Mouse (Mus musculus) embryonic facial prominence, embryonic 12.5 days (tissue): ENCODE data around the gene Srl. TPM values are rescaled to one million over a fixed set of nuclear protein-coding genes. Genes with fewer than 3 reads are reported as not detected.
A peak's percentile ranks its signal among the peaks of the same experiment; 100 is the strongest.

Experiments used
- ATAC-seq: fragments of 200-750 bp; cut with Nextera tagmentation; 2 replicates; pipeline ENCODE4 v1.8.0; 2017; ENCODE audit not compliant: insufficient number of reproducible peaks, insufficient read depth, low FRiP score, low TSS enrichment
- H3K27ac ChIP-seq: fragments of 300-500 bp; sonication (generic); 2 replicates; pipeline ENCODE4 v1.5.1; 2016; ENCODE audit warnings: mild to moderate bottlenecking
- H3K27me3 ChIP-seq: fragments of 300-500 bp; sonication (generic); 2 replicates; pipeline ENCODE4 v1.6.1; 2016; ENCODE audit warnings: mild to moderate bottlenecking, moderate library complexity
- H3K36me3 ChIP-seq: fragments of 300-500 bp; sonication (generic); 2 replicates; pipeline ENCODE4 v1.6.1; 2016; ENCODE audit warnings: mild to moderate bottlenecking
- H3K4me1 ChIP-seq: fragments of 300-500 bp; sonication (generic); 2 replicates; pipeline ENCODE4 v1.6.1; 2016
- H3K4me2 ChIP-seq: fragments of 300-500 bp; sonication (generic); replicated peaks from 2 replicates; pipeline ENCODE4 v1.6.1; 2016; ENCODE audit warnings: mild to moderate bottlenecking, moderate library complexity
- H3K4me3 ChIP-seq: fragments of 300-500 bp; sonication (generic); 2 replicates; pipeline ENCODE4 v1.5.1; 2016; ENCODE audit warnings: mild to moderate bottlenecking
- H3K9ac ChIP-seq: fragments of 300-500 bp; sonication (generic); 2 replicates; pipeline ENCODE4 v1.6.1; 2016; ENCODE audit warnings: mild to moderate bottlenecking, moderate library complexity
- H3K9me3 ChIP-seq: fragments of 300-500 bp; sonication (generic); 2 replicates; pipeline ENCODE4 v1.6.1; 2016; ENCODE audit warnings: mild to moderate bottlenecking, moderate library complexity
- WGBS: fragments of 180-500 bp; shearing (Covaris S2); methylation state at CpG from one replicate; pipeline ENCODE4 v1.1.7; 2016; 5-methylcytosine and 5-hydroxymethylcytosine counted together
- polyA plus RNA-seq: library from polyadenylated mRNA; unstranded; fragments of >200 nt; fragmentation: Nextera tagmentation; extraction: Ambion mirVana; gene quantifications from 2 replicates; pipeline ENCODE4 v1.2.1, GENCODE M21; 2016

The Srl gene
- polyA plus RNA-seq, 1 experiment from 2014 or later, result 31.9 TPM

- WGBS, result 34% methylated on average over 4 of the region's 4 CpGs
Measured at GRCm38 (mm10) chr16:4570737-4571136, 29.1 kb upstream of the Srl start.

GRCm38 (mm10) chr16:4567912-4568311 lies 26.3 kb upstream of the Srl start:
- WGBS, result 15% methylated on average over 4 of the region's 4 CpGs
- H3K4me2 ChIP-seq, result no peak overlapping the region
- no peak overlapping the region for H3K9ac ChIP-seq
- no peaks in the 10 kb centered on the region for H3K27me3 ChIP-seq
- H3K27ac ChIP-seq, result no peak overlapping the region
- peaks cover 14% of the 10 kb centered on the region for H3K4me1 ChIP-seq
- H3K4me3 ChIP-seq, result no peak overlapping the region
- no peak for ATAC-seq
- H3K9me3 ChIP-seq, result no peaks in the 10 kb centered on the region
- H3K36me3 ChIP-seq, result no peaks in the 10 kb centered on the region

More at GRCm38 (mm10) chr16:4570737-4571136, 29.1 kb upstream of the Srl start:
- peaks cover 14% of the 10 kb centered on the region for H3K4me1 ChIP-seq
- H3K36me3 ChIP-seq, result no peaks in the 10 kb centered on the region
- ATAC-seq, result peak; percentile 64; the same call in 1 of the 2 replicates
- 0 out of 2 replicates have a peak overlapping the region, but pooled peaks have one; percentile 54 for H3K27ac ChIP-seq
- H3K4me3 ChIP-seq, result no peak overlapping the region
- no peak overlapping the region for H3K4me2 ChIP-seq
- H3K9me3 ChIP-seq, result no peaks in the 10 kb centered on the region
- H3K27me3 ChIP-seq, result no peaks in the 10 kb centered on the region
- no peak overlapping the region for H3K9ac ChIP-seq

GRCm38 (mm10) chr16:4560145-4560952 lies 18.7 kb upstream of the Srl start:
- WGBS, result 1% methylated on average over 40 of the region's 43 CpGs
- H3K4me1 ChIP-seq, result peaks cover 20% of the 10 kb centered on the region
- ATAC-seq, result peak; percentile 70

GRCm38 (mm10) chr16:4559715-4560144 lies 18.1 kb upstream of the Srl start, which contains the start of gene Tfap4:
TSS of gene Tfap4 (minus strand) at chr16:4559854.
- Histone ChIP-seq H3K4me2 (peak within 1 kb of the TSS; percentile 76), H3K27ac (peak within 1 kb of the TSS; percentile 95), H3K9me3 (no peaks in the 10 kb centered on the region), H3K27me3 (no peaks in the 10 kb centered on the region), H3K36me3 (no peaks in the 10 kb centered on the region), H3K4me3 (peak within 1 kb of the TSS; percentile 62), H3K9ac (peak within 1 kb of the TSS; percentile 77), H3K4me1 (peaks cover 20% of the 10 kb centered on the region)
- 1% methylated on average over 16 of the region's 17 CpGs for WGBS
- peak; percentile 17; the same call in 1 of the 2 replicates for ATAC-seq

More at GRCm38 (mm10) chr16:4560145-4560952, 18.7 kb upstream of the Srl start:
- peak overlapping the region; percentile 62 for H3K4me3 ChIP-seq
- peak overlapping the region; percentile 95 for H3K27ac ChIP-seq
- H3K27me3 ChIP-seq, result no peaks in the 10 kb centered on the region
- no peaks in the 10 kb centered on the region for H3K9me3 ChIP-seq
- H3K4me2 ChIP-seq, result peak overlapping the region; percentile 76
- H3K36me3 ChIP-seq, result no peaks in the 10 kb centered on the region
- peak overlapping the region; percentile 25 for H3K9ac ChIP-seq

- Histone ChIP-seq H3K9ac (peak overlapping the region; percentile 77), H3K4me2 (peak overlapping the region; percentile 76), H3K27me3 (no peaks in the 10 kb centered on the region), H3K9me3 (no peaks in the 10 kb centered on the region), H3K36me3 (no peaks in the 10 kb centered on the region), H3K4me1 (peaks cover 21% of the 10 kb centered on the region), H3K4me3 (peak overlapping the region; percentile 62), H3K27ac (peak overlapping the region; percentile 95)
- ATAC-seq, result peak; percentile 10
- WGBS, result 1% methylated on average over 41 of the region's 43 CpGs
Measured at GRCm38 (mm10) chr16:4558980-4559631, 17.5 kb upstream of the Srl start.

GRCm38 (mm10) chr16:4558384-4558979 lies 16.9 kb upstream of the Srl start:
- H3K9me3 ChIP-seq, result no peaks in the 10 kb centered on the region
- no peaks in the 10 kb centered on the region for H3K27me3 ChIP-seq
- H3K4me3 ChIP-seq, result peak overlapping the region; percentile 62
- ATAC-seq, result peak; percentile 90
- H3K9ac ChIP-seq, result peak overlapping the region; percentile 77
- WGBS, result under 1% methylated on average over 38 of the region's 38 CpGs
- no peaks in the 10 kb centered on the region for H3K36me3 ChIP-seq
- H3K27ac ChIP-seq, result peak overlapping the region; percentile 95
- peaks cover 27% of the 10 kb centered on the region for H3K4me1 ChIP-seq
- H3K4me2 ChIP-seq, result peak overlapping the region; percentile 76

GRCm38 (mm10) chr16:4557949-4558348 lies 16.3 kb upstream of the Srl start:
- H3K9me3 ChIP-seq, result no peaks in the 10 kb centered on the region
- H3K27ac ChIP-seq, result peak overlapping the region; percentile 95
- H3K4me3 ChIP-seq, result peak overlapping the region; percentile 62
- peak overlapping the region; percentile 77 for H3K9ac ChIP-seq
- no peaks in the 10 kb centered on the region for H3K27me3 ChIP-seq
- peak; percentile 68 for ATAC-seq
- under 1% methylated on average over 19 of the region's 19 CpGs for WGBS
- H3K36me3 ChIP-seq, result no peaks in the 10 kb centered on the region
- H3K4me2 ChIP-seq, result peak overlapping the region; percentile 76
- peaks cover 33% of the 10 kb centered on the region for H3K4me1 ChIP-seq

GRCm38 (mm10) chr16:4557085-4557484 lies 15.5 kb upstream of the Srl start:
- peak overlapping the region; percentile 76 for H3K4me2 ChIP-seq
- no peak for ATAC-seq
- H3K9ac ChIP-seq, result peak overlapping the region; percentile 77; the same call in 1 of the 2 replicates
- WGBS, result 75% methylated on average over 1 of the region's 1 CpGs
- no peaks in the 10 kb centered on the region for H3K9me3 ChIP-seq
- no peaks in the 10 kb centered on the region for H3K36me3 ChIP-seq
- H3K27me3 ChIP-seq, result no peaks in the 10 kb centered on the region
- peaks cover 41% of the 10 kb centered on the region for H3K4me1 ChIP-seq
- H3K27ac ChIP-seq, result peak overlapping the region; percentile 95; the same call in 1 of the 2 replicates
- H3K4me3 ChIP-seq, result peak overlapping the region; percentile 62

GRCm38 (mm10) chr16:4555555-4555954 lies 13.9 kb upstream of the Srl start:
- Histone ChIP-seq H3K4me3 (no peak overlapping the region), H3K9me3 (no peaks in the 10 kb centered on the region), H3K36me3 (peaks cover 11% of the 10 kb centered on the region; the same call in 1 of the 2 replicates), H3K27me3 (no peaks in the 10 kb centered on the region), H3K9ac (no peak overlapping the region), H3K4me2 (no peak overlapping the region), H3K27ac (no peak overlapping the region), H3K4me1 (peaks cover 48% of the 10 kb centered on the region)
- ATAC-seq, result no peak
- 91% methylated on average over 1 of the region's 1 CpGs for WGBS

GRCm38 (mm10) chr16:4552829-4553550 lies 11.4 kb upstream of the Srl start:
- H3K9me3 ChIP-seq, result no peaks in the 10 kb centered on the region
- peak overlapping the region; percentile 93 for H3K27ac ChIP-seq
- H3K4me3 ChIP-seq, result no peak overlapping the region
- no peaks in the 10 kb centered on the region for H3K27me3 ChIP-seq
- peak overlapping the region; percentile 8 for H3K4me2 ChIP-seq
- H3K36me3 ChIP-seq, result peaks cover 30% of the 10 kb centered on the region
- H3K9ac ChIP-seq, result no peak overlapping the region; the same call in 1 of the 2 replicates
- peaks cover 47% of the 10 kb centered on the region for H3K4me1 ChIP-seq
- WGBS, result 12% methylated on average over 6 of the region's 6 CpGs
- peak; percentile 86 for ATAC-seq

- WGBS, result 79% methylated on average over 12 of the region's 12 CpGs
- Histone ChIP-seq H3K9ac (no peak overlapping the region), H3K27me3 (no peaks in the 10 kb centered on the region), H3K4me2 (no peak overlapping the region), H3K4me3 (no peak overlapping the region), H3K4me1 (peaks cover 36% of the 10 kb centered on the region), H3K36me3 (peaks cover 39% of the 10 kb centered on the region), H3K9me3 (no peaks in the 10 kb centered on the region), H3K27ac (peak overlapping the region; percentile 93)
- no peak for ATAC-seq
Measured at GRCm38 (mm10) chr16:4551885-4552284, 10.3 kb upstream of the Srl start.
